Mouse (Mus musculus) embryo, embryonic 11.5 days (tissue): ENCODE measurements at regions not wholly inside any gene's neighbourhood (a gene's known extent, or its start where the extent isn't known, plus 50 kb on each side); places are given as distances from the start of the nearest gene placed in this dataset.
A peak's percentile ranks its signal among the peaks of the same experiment; 100 is the strongest.
"Not testable (repeated sequence)": the region's sequence is repeated elsewhere in the genome, so short reads cannot be mapped to it uniquely, and the experiment has no call there.

Source experiments
- DNase-seq: peaks from one replicate; pipeline ENCODE4 v3.0.0-alpha.2; 2012; ENCODE audit warnings: low read depth, low spot score

GRCm38 (mm10) chr5:17176771-17177170 is 196.2 kb upstream of the Speer4f2 start:
- DNase-seq: no peak

- DNase-seq: no peak
These were observed 164.3 kb upstream of the Speer4f2 start for GRCm38 (mm10) chr5:17208554-17209283.

GRCm38 (mm10) chr5:17210723-17211245 is 162.2 kb upstream of the Speer4f2 start:
- DNase-seq: no peak

- DNase-seq: not testable (repeated sequence)
These were observed 149.4 kb upstream of the Speer4f2 start for GRCm38 (mm10) chr5:17223542-17223941.

- no peak for DNase-seq
These were observed 125.0 kb upstream of the Speer4f2 start for GRCm38 (mm10) chr5:17247732-17248606.

- no peak for DNase-seq
These were observed 112.2 kb upstream of the Speer4f2 start for GRCm38 (mm10) chr5:17260541-17261325.

- DNase-seq: no peak
These were observed 110.9 kb upstream of the Speer4f2 start for GRCm38 (mm10) chr5:17262126-17262525.

GRCm38 (mm10) chr5:17271153-17271552 is 101.8 kb upstream of the Speer4f2 start:
- no peak for DNase-seq

- DNase-seq: no peak
These were observed 101.1 kb upstream of the Speer4f2 start for GRCm38 (mm10) chr5:17271722-17272479.

GRCm38 (mm10) chr5:17275346-17275745 is 97.6 kb upstream of the Speer4f2 start:
- no peak for DNase-seq

GRCm38 (mm10) chr5:17276782-17277578 is 96.0 kb upstream of the Speer4f2 start:
- no peak for DNase-seq

- no peak for DNase-seq
These were observed 92.8 kb upstream of the Speer4f2 start for GRCm38 (mm10) chr5:17280203-17280602.

GRCm38 (mm10) chr5:17280951-17281350 is 92.0 kb upstream of the Speer4f2 start:
- DNase-seq: no peak

- no peak for DNase-seq
These were observed 84.0 kb upstream of the Speer4f2 start for GRCm38 (mm10) chr5:17289028-17289427.

- peak; percentile 11 for DNase-seq
These were observed 80.4 kb upstream of the Speer4f2 start for GRCm38 (mm10) chr5:17292559-17292958.

- DNase-seq: no peak
These were observed 76.4 kb upstream of the Speer4f2 start for GRCm38 (mm10) chr5:17296571-17297035.

- no peak for DNase-seq
These were observed 73.1 kb upstream of the Speer4f2 start for GRCm38 (mm10) chr5:17299846-17300245.

GRCm38 (mm10) chr5:17321501-17321900 is 51.5 kb upstream of the Speer4f2 start:
- DNase-seq: no peak
